Mouse (Mus musculus): ENCODE measurements around the gene Mmaa.
A peak's percentile ranks its signal among the peaks of the same experiment; 100 is the strongest.

Gene Mmaa

DNA sequence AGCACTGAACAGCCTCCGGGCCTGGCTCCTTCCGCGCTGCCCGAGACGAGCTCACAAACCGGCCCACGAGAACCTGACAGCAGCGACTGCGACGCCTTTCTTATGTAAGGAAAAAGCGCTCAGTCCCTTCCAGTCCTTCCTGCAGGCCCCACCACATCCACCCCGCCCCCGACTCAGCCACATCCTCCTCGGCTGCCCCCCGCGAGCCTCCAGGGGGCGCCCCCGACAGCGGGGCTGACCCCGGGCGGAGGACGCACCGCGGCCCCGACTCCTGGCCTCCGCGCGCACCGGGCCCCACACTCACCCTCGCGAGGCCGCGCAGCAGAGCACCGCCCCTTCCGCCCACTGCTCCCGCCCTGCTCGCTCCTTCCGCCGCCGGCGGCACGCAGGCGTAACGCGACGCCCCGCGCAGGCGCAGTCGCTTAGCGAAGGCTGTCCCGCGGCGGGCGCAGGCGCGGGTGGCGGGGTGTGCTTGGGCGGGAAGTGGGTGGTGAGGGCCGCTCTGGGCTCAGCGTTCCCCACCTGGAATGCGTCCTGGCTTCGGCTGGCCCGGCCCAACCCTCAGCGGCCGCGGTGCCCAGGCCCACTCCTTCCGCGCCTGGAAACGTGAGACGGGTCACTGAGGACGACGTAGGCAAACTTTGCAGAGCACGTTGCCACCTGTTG, at the start of gene Mmaa:
Gene Mmaa (minus strand): TSS at position 328 of the 666 bp plus-strand sequence.
- peak; percentile 99 for DNase-seq (ENCODE audit: inconsistent ontology term)

- no peak for DNase-seq (ENCODE audit: inconsistent ontology term)
Measured at GRCm38 (mm10) chr8:79341236-79341635, 46.5 kb upstream of the Mmaa start.

DNA sequence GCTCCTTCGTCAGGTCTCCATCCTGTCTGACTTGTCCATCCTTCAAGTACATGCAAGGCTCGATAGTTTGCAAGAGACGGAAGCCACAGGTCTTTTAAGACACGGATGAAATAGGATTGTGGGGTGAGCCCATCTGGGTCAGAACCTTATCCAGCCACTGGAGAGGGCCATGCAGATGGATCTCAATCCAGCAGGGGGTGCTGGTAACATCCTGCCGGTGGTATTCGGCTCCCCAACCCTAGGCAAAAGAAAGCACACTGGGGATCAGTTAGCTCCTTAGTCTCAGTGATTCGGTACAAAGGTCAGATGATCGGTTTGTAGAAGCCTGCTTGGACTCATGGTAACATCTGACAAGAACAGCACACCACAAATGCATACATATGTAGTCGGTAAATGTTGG, 44.8 kb upstream of the Mmaa start:
- no peak for DNase-seq (ENCODE audit: inconsistent ontology term)

DNA sequence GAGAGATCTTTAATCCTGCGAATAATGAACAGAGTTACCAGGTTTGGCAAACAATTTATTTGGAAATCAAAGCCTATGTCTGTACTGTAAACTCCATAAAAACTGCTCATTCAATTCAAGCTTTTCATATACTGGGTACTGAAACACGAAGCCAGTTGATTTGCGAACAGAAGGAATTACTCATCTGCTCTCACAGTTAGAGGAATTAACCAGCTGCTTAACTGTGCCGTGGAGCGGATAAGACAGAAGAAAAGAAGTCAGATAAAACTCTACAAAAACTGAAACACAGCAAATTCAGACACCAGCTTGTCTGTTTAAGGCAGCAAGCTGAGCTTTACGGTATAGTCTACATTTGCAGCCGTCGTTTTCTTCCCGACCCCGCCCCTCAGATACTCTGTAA, 43.9 kb upstream of the Mmaa start:
- DNase-seq (ENCODE audit: inconsistent ontology term), result no peak

GRCm38 (mm10) chr8:79332109-79332900, 37.6 kb upstream of the Mmaa start:
- no peak for DNase-seq (ENCODE audit: inconsistent ontology term)

DNA sequence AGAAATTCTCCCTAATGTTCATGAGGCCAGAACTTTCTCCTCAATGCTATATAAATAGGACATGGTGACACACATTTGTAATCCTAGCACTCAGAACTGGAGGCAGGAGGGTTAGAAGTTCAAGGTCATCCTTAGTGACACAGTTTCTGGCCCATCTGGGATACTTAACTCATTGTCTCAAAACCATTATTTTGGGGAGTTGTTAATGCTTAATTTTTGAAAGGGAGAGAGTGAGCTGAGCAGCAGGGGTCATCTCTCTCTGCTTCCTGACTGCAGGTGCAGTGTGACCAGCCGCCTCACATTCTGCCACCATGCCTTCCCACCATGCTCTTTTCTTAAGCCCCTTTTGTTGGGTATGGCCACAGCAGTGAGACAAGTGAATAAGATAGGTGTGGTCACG, 36.8 kb upstream of the Mmaa start:
- DNase-seq (ENCODE audit: inconsistent ontology term), result no peak

DNA sequence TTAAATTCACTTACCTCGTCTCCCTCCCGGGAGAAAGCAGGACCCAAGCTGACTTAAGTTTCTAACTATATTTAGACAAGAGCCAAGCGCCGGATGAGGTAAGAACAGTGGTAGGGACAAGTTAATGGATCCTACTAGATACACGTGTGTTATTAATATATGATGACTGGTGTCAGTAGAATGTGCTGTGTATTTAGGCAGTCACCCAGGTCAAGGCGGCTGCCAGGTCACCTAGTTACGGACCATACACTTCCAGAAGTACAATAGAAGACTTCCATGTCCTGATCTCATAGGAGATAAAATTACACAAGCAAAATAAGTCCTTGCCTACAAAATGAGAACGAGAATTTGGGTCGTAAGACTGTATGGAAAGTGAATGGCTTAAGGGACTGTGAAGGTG, 36.3 kb upstream of the Mmaa start:
- DNase-seq (ENCODE audit: inconsistent ontology term), result no peak

GRCm38 (mm10) chr8:79329735-79330134, 35.0 kb upstream of the Mmaa start:
- no peak for DNase-seq (ENCODE audit: inconsistent ontology term)

GRCm38 (mm10) chr8:79329182-79329581, 34.4 kb upstream of the Mmaa start:
- no peak for DNase-seq (ENCODE audit: inconsistent ontology term)

GRCm38 (mm10) chr8:79325510-79325909, 30.8 kb upstream of the Mmaa start:
- no peak for DNase-seq (ENCODE audit: inconsistent ontology term)

DNA sequence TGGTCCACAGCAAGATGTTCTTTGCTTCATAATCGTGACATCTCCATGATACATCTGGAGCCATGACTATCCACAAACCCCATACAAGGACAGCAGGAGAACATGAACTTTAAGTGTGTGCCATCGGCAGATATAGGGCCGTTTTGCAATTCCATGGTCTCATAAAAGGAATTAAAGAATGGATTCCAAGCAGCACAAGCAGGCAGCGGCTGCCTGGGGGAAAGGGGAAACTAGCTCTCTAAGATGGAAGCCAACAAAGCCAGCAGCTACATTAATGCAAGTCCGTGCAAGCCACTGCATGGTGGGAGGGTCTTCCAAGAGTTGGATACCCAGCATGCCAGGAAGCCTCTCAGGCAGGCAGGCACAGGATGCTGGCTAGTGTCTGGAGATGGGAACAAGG, 30.2 kb upstream of the Mmaa start:
- no peak for DNase-seq (ENCODE audit: inconsistent ontology term)

DNA sequence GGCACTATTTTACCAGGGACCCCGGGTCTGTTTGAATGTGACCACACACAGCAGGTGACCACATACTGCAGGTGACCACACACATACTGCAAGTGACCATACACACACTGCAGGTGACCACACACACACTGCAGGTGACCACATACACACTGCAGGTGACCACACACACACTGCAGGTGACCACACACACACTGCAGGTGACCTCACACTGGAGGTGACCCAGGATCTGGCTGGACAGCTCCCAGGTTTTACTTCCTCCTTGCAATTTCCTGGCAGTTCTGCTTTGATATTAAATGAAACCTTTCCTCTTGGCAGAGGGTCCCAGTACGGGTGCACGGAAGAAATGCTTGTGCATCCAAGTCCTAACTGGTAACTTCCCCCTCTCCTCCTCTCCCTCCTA, 29.3 kb upstream of the Mmaa start:
- DNase-seq (ENCODE audit: inconsistent ontology term), result no peak

DNA sequence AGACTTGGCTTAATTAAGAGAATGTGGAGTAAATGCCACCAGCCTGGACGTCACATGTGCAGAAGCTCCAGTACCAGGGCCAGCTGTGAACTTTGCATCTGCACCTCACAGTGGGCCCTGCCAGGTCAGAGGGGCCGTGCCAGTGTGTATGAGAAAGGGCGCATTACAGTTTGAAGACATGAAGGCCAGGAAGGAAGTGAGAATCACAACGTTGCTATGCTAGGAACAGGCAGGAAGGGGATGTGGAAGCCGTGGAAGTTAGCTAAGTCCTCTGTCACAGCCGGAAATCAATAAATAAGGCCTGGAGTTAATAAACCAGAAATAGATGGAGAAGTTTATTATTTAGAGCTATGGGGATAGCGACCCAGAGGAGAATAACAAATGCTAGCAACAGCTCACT, 28.4 kb upstream of the Mmaa start:
- DNase-seq (ENCODE audit: inconsistent ontology term), result no peak

DNA sequence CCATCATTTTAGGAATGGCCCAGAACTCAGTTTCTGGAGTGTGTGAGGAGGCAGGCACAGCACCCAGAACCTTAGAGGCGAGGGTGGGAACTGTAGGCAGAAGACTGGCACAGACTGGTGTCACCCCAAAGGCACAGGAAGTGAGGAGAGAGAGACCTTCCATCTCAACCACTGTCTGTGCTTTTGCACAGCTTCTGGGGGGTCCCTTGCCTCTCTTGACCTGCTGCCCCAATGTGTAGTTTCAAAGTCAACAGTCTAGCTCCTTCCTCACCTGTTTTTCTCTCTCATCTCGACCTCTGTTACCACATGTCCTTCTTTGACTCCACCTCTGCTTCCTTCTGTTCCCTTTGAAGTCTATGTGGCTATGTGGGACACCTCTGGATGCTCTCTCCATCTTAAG, 16.1 kb upstream of the Mmaa start:
- no peak for DNase-seq (ENCODE audit: inconsistent ontology term)

DNA sequence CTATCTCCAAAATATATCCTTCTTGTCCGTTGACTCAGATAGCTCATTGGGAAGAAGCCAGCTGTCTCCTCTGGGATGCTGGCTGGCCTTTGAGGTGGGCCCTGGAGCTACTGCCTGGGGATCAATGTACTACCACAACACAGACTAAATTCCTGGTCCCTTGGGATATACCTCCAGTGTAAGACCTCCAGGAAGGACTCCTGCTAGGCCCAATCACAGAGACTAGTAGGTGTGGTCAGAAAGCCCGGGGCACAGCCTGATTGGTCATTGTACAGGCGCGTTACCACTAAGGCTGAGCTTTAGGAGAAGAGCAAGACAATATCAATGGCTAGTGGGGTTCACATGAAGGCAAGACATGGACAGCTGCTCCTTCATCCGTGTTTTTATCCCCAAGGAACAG, 11.2 kb upstream of the Mmaa start:
- DNase-seq (ENCODE audit: inconsistent ontology term), result no peak

- DNase-seq (ENCODE audit: inconsistent ontology term), result no peak
Measured at GRCm38 (mm10) chr8:79301548-79301947, 6.8 kb upstream of the Mmaa start.

GRCm38 (mm10) chr8:79299704-79300103, 5.0 kb upstream of the Mmaa start:
- no peak for DNase-seq (ENCODE audit: inconsistent ontology term)

- DNase-seq (ENCODE audit: inconsistent ontology term), result peak; percentile 61
Measured at GRCm38 (mm10) chr8:79297763-79298162, 3.0 kb upstream of the Mmaa start.

DNA sequence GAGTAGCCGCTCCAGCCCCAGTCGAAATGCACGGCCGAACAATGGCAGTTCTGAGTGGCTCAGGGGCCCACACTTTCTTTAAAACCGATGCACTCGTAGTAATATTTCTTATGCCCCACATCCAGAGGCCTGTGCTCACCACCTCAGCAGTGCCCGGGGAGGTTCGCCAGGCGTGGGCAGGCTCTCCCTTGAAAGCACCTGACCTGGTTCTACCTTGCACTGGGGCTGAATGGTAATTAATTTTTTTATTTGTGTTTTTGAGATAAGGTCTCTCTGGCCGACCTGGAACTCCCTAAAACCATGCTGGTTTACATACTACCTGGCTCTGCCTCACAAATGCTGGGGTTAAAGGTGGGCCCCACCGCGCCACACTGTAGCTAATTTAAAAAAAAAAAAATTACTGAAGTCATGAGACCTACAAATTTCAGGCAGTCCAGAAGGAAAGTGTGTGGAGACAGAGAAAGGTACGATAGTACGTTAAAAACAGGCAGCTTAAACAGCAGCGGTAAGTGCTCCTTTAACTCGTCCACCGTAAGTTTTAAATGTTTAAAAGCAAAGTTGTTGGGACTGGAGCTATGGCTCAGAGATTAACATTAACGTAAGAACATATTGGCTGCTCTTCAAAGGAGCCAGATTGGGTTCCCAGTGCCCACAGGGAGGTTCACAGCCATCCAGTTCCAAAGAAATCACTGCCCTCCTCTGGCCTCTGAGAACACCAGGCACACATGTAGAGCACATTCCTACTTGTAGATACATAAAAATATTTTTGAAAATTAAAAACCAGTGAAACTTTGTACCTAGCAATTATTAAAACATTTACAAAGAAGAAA, 754 bp upstream of the Mmaa start:
- no peak for DNase-seq (ENCODE audit: inconsistent ontology term)

GRCm38 (mm10) chr8:79293841-79294240, 896 bp downstream of the Mmaa start:
- DNase-seq (ENCODE audit: inconsistent ontology term), result no peak

- no peak for DNase-seq (ENCODE audit: inconsistent ontology term)
Measured at GRCm38 (mm10) chr8:79292712-79293264, 1.9 kb downstream of the Mmaa start.

GRCm38 (mm10) chr8:79289592-79289991, 5.1 kb downstream of the Mmaa start:
- DNase-seq (ENCODE audit: inconsistent ontology term), result no peak
